Mouse (Mus musculus): ENCODE data around the gene Flt4.

DNA sequence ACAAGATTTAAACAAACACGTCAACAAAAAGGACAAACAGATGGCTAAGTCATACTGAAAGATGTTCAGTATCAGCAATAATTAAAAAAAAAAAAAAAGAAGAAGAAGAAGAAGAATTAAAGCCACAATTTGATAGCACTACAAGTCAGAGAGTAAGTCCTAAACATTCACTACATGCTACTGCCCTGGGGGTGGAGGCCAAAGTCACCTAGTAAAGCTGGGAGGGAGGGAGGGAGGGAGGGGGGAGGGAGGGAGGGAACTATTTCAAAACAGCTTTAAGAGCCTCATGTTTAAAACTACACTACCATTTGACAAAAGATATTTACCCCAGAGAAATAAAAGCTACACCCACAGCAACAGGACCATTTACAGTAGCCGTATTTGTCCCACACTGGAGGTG is 86.6 kb downstream of the Flt4 start:
- TF ChIP-seq EP300 (IDR thresholded peaks at IDR 0.05; ENCODE audit: low read depth) (no peak), CTCF (IDR thresholded peaks at IDR 0.05; ENCODE audit: low read depth) (no peak)
